Mouse (Mus musculus): ENCODE measurements at regions not wholly inside any gene's neighbourhood (a gene's known extent, or its start where the extent isn't known, plus 50 kb on each side); places are given as distances from the start of the nearest gene placed in this dataset.

DNA sequence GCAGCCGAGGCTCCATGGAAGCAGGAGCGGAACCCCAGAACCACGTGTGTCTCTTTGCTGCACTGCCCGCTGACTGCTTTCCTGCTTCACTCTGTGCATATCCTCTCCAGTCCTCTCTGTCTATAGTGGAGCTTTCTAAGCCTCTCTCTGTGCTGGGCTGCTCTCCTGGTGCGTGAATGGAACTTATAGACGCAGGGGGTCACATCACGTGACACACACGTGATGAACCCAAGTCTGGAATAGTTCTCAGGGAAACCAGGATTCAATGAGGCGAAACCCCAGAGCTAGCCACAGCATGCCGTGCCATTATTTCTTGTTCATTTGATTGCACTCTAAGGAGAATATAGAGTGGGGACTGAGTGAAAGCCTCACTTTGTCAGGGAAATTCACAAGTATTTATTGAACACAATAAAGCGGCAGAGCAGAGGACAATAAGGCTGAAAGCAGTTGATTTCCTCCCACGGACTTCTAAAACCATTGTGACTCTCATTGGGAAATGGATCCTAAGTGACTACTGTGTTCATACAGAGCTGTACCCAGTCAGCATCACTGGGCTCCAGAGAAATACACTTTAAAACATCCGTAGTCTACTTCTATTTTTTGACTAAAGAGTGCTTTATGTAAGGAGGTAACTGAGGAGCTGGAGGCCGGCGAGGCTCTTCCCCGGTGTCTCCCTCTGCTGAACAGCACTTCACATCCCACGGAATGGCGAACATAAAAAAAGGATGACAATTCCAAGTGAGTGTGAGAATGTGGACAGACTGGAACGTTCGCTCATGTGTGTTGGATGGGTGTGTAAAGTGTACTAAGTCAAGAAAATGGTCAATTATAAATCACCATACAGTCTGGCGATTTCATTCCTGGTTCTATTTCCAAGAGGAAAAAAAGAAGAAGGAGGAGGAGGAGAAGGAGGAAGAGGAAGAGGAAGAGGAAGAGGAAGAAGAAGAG lies 116.5 kb upstream of the Cpsf6 start:
- no peak for DNase-seq

DNA sequence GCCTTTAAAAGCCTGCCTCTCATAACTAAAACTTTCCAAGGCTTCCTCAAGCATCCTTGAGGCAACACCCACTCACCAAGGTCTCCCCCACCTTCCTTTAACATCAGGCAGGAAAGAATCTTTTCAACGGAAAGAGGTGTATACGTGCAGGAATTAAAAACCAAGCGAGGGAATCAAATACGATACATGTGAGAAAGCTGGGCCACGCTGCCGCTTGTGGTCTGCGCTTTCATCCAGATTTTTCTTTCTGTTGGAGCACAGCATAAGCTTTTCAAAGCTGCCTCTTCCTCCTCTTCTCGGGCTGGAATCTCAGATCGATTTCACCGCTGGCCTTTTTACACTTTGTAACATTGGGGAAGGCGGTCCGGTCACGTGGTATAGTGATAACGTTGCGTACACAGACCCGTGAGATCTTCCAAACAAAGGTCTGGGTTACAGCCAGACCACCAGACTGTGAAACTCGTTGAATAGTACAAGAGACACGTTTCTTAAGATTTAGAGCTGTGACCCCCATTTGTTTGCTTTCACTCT lies 114.4 kb upstream of the Cpsf6 start:
- DNase-seq, result no peak

DNA sequence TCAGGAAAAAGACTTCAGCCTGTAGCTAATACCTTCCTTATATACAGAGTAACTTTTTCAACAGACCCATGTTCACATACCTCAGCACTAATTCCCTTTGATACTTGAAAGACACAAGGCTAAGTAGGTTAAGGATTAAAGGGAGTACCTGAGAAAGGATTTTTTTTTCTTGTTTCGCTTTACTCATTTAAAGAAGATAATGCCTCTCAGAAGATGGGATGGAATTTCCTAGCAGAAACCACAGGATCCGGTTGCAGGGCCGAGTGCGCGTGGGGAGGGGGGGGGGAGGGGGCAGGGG lies 114.0 kb upstream of the Cpsf6 start:
- no peak for DNase-seq

DNA sequence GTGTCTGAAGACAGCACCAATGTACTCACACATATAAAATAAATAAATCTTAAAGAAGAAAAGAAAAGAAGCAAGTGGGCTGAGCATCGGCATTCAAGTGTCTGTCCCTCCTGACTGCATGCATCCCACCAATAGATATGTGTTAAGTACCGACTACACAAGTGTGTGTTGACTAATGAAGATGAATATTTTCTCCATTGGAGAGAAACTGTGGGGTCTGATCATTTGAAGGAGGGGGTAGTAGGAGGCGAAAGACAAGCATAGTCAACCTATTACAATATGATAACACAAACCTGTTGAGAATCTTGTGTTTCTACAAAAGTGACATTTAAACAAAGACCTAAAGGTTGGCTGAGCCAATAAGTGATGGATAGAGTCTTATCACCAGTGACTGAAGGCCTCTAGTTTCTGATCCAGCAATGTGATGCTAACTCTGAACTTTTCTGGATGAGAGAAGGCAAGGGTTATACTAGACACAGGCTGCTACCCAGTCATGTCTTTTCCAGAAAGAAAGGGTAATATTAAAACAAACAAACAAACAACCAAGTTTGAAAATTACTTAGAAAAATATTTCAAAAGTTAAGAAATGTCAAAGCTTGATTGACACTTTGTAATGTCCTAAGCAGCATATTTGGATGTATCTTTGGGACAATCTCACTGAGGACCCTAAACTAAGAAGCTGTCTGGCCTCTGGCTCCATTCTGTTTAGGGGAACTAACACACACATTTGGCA lies 113.4 kb upstream of the Cpsf6 start:
- DNase-seq, result no peak

DNA sequence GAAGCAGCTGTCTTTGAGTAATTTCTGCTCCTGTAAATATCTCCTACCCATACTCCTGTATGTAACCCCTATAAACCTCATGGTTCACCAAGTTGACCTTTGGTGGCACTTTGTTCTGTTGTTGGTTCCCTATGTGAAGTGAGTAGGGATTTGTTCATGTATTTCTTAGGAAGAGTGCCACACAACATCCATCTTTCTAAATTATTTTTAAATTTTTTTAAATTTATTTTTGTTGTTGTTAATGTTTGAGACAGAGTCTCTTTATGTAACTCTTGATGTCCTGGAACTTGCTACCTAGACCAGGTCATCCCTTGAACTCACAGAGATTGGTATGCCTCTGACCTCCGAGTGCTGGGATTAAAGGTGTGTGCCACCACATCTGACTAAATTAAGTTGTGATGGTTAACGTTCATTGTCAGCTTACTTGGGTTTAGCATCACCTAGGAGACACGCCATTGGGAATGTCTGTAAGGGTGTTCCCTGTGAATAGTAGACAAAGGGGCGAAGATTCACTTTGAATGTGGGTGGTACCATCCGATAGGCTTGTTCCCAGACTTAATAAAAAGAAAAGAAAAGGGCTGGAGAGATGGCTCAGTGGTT lies 112.7 kb upstream of the Cpsf6 start:
- DNase-seq, result no peak

DNA sequence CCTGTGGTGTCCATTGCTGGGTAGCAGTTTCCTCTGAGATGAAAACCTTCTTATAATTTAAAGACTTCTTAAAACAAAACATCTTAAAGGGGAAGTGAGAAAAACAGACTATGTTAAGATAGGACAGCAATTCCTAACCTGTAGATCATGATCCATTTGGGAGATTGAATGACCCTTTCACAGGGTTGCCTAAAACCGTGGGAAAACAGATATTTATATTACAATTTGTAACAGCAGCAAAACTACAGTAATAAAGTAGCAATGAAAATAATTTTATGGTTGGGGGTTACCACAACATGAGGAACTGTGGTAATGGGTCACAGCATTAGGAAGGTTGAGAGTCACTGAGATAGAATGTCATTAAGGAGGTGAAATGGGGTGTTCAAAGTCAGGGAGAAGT lies 111.9 kb upstream of the Cpsf6 start:
- no peak for DNase-seq

GRCm38 (mm10) chr10:117490851-117491595 lies 111.2 kb upstream of the Cpsf6 start:
- DNase-seq, result no peak

GRCm38 (mm10) chr10:117483091-117483600 lies 103.3 kb upstream of the Cpsf6 start:
- no peak for DNase-seq

DNA sequence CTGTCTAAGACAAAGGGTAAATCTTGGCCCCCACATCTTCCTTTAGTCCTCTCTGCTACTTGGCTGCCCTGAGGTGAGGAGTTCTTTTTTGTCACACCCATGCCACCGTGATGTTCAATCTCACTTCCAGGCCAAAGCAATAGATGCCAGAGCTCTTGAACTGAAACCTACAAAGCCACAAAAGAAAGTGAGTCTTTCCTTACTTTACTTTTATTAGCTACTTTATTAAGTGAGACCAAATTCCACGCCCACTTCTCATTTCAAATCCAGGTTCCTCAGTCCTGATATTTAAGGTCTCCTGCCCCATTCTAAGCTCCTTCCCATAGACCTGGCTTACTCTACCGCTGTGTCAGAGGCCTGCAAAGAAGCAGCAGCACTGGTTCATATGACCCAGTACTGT lies 102.5 kb upstream of the Cpsf6 start:
- DNase-seq, result no peak

- DNase-seq, result no peak
Observed at GRCm38 (mm10) chr10:117481341-117481990, 101.7 kb upstream of the Cpsf6 start.

DNA sequence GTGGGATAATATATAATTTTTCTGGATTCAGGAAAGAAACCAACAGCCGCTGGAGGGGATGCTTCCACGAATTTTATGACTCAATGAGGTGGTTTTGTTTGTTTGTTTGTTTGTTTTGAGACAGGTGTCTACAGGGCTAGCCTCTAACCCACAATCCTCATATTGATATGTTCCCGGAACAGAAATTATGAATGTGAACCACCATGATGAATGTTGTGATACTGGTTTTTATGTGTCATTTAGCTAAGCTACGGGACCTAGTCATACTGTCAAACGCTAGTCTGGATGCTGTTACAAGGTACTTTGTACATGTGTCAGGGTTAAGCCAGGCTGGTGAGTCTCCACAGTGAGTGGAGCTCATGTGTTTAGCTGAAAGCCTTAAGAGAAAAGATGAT lies 100.6 kb upstream of the Cpsf6 start:
- no peak for DNase-seq

DNA sequence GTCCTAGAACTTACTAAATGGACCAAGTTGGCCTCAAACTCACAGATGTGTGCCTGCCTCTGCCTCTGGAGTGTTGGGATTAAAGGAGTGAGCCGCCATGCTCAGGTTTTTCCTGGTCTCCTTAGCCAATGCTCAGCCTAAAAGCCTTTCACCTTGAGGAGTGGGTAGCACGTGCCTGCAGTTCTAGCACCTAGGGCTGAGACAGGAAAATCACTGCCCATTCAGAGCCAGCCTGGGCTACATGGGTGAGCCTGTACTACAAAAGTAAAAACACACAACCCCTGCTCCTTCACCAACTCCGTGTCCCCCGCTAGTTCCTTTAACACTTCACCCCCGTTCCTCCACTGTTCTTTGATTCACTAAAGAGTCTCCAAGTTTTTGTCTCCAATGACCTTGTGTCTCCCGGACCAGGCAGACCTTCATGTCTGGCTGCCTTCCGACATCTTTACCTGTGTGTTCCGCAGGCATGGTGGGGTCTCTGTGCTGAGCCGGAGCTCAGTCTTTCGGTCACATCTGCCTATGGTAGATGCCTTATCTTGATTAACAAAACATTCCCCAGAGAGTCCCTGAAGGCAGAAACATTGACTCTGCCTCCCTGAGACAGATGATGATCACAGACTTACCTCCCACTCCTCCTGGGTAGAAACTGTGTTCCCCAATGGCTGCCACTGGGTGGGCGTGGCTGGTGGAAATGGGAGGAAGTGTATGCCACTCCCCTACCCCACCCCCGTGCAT lies 100.1 kb upstream of the Cpsf6 start:
- DNase-seq, result no peak

DNA sequence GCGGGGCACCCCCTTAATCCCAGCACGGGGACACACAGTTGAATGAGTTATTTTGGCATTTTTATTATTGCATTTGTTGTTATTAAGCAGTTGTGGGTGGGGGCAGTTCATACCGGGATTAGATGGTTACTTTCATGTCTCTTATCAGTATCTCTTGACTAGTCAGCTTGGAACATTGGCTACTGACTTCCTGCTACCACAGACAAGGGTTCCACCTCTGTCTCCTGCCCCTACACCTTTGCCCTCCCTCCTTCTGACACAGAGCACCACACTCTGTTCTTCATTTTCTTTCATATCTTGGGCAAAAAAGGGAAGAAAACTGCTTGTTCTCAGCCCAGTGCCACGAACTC lies 99.1 kb upstream of the Cpsf6 start:
- no peak for DNase-seq

DNA sequence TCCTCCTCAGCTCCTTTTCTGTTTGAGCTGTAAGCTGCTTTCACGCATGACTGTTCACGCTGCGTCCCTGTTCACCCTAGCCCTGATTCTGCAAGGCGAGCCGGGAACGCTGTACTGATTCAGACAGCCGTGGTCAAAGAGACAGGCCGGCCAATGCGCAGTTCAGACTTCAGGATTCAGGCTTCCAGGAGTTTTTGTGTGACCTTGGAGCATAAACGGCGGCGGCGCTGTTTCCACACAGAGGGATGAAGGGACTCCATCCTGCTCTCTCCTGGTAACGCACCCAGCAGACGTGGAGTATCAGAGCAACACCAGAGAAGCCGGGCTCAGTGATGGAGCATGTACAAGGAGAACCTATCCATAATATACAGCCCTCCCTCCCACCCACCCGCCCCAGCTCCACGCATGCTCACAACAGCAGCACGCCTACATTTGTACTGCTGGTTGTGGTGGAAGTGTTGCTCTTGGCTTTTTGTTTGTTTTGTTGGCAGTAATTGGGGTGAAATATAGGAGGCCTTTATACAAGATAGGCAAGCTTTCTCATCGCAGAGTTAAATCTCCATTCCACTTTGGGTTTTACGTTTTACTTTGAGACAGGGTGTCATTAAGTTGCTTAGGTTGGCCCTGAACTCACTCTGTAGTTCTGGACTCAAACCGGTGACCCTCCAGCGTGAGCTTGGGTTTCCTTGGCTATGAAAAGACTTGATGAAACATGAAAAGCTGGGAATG lies 98.6 kb upstream of the Cpsf6 start:
- DNase-seq, result peak; percentile 46

GRCm38 (mm10) chr10:117477331-117478201 lies 97.8 kb upstream of the Cpsf6 start:
- DNase-seq, result no peak

DNA sequence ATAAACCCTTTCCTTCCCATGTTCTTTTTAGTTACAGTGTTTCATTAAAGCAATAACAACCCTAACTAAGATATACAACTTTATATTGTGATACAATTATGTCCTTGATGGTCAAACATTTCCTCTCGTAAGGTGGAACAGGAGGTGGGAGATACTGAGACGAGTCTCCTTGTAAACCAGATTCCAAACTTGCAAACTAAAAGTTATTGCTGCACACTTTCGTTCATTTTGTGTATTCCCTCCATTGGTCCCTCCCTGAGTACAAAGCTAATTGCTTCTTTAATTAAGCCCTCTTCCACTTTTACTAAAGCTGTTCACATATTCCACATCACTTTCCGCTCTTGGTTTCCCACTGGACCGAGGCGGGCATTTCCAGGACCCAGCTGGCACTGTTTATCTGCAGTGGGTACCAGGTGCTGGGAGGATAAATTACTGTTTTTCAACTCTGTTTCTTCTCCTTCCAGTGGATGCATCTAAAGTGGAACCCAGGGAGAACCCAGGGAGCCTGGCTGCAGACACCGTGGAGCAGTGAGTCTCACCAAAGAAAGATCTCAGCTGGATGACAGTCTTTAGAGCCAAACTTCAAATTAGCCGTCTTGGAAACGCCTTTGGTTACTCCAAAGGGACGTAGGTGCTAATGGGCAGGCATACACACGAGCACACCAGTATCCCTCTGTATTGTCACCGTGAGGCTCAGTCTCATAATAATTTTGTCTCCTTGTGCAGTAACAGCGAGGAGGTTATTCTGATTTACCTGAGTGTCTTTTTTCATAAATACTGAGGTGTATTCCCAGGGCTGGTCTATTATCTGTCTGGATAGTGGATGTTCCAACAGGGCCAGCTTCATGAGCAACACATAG lies 95.5 kb upstream of the Cpsf6 start:
- DNase-seq, result no peak

- DNase-seq, result no peak
Observed at GRCm38 (mm10) chr10:117474351-117475085, 94.7 kb upstream of the Cpsf6 start.

DNA sequence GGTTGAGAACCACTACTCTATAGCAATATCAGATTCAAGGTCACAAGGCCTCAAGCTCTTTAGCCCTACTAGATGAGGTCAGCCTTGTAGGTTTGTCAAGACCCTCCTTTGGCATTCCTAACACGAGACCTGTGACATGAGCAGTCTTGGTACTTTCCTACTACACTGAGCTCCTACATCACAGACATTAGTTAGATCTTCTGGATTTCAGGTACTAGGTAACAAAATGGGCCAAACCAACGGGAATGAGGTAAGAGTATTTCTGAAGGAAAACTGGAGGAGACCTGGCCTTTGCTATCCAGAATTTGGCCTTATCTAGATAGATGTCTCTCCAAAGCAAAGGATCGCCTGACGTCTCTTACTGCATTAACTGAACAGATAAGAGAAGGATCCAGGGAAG lies 93.7 kb upstream of the Cpsf6 start:
- DNase-seq, result no peak
